Comparison of ENCODE assay signal across 25 mouse cellular contexts in genomic region chr8:6775103-6775502, GRCm38 (mm10).
"Had no signal": no experiment of that assay in that cellular context is flagged by ENCODE, and none has a peak within 500 bp of the region (broad histone marks: within the 10 kb centered on the region; RNA-seq: fewer than 3 reads in every experiment).

No protein-coding gene starts in this region.

- H3K9me3 ChIP-seq: heart, embryonic 13.5 days; heart, embryonic 15.5 days; hindbrain, embryonic 13.5 days; hindbrain, embryonic 15.5 days; kidney, embryonic 15.5 days; limb, embryonic 13.5 days; limb, embryonic 15.5 days had no signal

- DNase-seq: gastrocnemius, postnatal 14 days; gastrocnemius, postnatal 36 days; heart, adult 11 months; heart, adult 2 months; heart, postnatal 14 days; heart, postnatal 36 days; kidney, adult 11 months; kidney, adult 2 months; kidney, adult 9 months; kidney, postnatal 14 days; kidney, postnatal 36 days; layer of hippocampus, adult 9-11 months; layer of hippocampus, postnatal 36 days; left cerebral cortex, postnatal 4 days had no signal

- H3K9ac ChIP-seq: heart, embryonic 13.5 days; heart, embryonic 15.5 days; hindbrain, embryonic 13.5 days; hindbrain, embryonic 15.5 days; kidney, embryonic 15.5 days; limb, embryonic 13.5 days; limb, embryonic 15.5 days had no signal

- ATAC-seq: hindbrain, postnatal 0 days; intestine, embryonic 16.5 days had no signal

- H3K27ac ChIP-seq: heart, adult 2 months; heart, embryonic 13.5 days; heart, embryonic 15.5 days; hindbrain, embryonic 13.5 days; hindbrain, embryonic 15.5 days; hindbrain, postnatal 0 days; kidney, embryonic 15.5 days; kidney, postnatal 0 days; limb, embryonic 13.5 days; limb, embryonic 15.5 days had no signal

- H3K4me3 ChIP-seq: heart, adult 2 months; heart, embryonic 13.5 days; heart, embryonic 15.5 days; hindbrain, embryonic 13.5 days; hindbrain, embryonic 15.5 days; kidney, embryonic 15.5 days; limb, embryonic 13.5 days; limb, embryonic 15.5 days had no signal

- H3K4me2 ChIP-seq: heart, embryonic 11.5 days; heart, embryonic 13.5 days; heart, embryonic 15.5 days; hindbrain, embryonic 13.5 days; hindbrain, embryonic 15.5 days; kidney, embryonic 15.5 days; limb, embryonic 13.5 days; limb, embryonic 15.5 days had no signal

- H3K36me3 ChIP-seq: heart, embryonic 13.5 days; heart, embryonic 15.5 days; hindbrain, embryonic 13.5 days; hindbrain, embryonic 15.5 days; kidney, embryonic 15.5 days; limb, embryonic 13.5 days; limb, embryonic 15.5 days had no signal

- H3K27me3 ChIP-seq: heart, embryonic 13.5 days; heart, embryonic 15.5 days; hindbrain, embryonic 13.5 days; hindbrain, embryonic 15.5 days; kidney, embryonic 15.5 days; limb, embryonic 13.5 days; limb, embryonic 15.5 days had no signal

- H3K4me1 ChIP-seq: heart, embryonic 13.5 days; heart, embryonic 15.5 days; hindbrain, embryonic 13.5 days; hindbrain, embryonic 15.5 days; kidney, embryonic 15.5 days; limb, embryonic 13.5 days; limb, embryonic 15.5 days had no signal
